Mouse (Mus musculus) ES-Bruce4 (cell line): ENCODE measurements around the gene Gm9049.

Experiments used
- CTCF ChIP-seq: IDR thresholded peaks from one replicate; pipeline ENCODE4 v1.8.1; 2011; ENCODE audit warnings: low read depth, low read length
- EP300 ChIP-seq: IDR thresholded peaks from 2 replicates; pipeline ENCODE4 v1.6.1; 2011; ENCODE audit warnings: low read depth, low read length; ENCODE audit not compliant: insufficient read depth
- POLR2A ChIP-seq: IDR thresholded peaks from one replicate; pipeline ENCODE4 v1.8.1; 2011; ENCODE audit warnings: low read length; ENCODE audit not compliant: insufficient read depth

- TF ChIP-seq EP300 (no peak), POLR2A (no peak), CTCF (no peak)
Observed at GRCm38 (mm10) chr10:118369518-118369917, 15.6 kb upstream of the Gm9049 start.
